Mouse (Mus musculus) heart, adult 2 months (tissue): ENCODE measurements around the gene Ccdc167. TPM values are rescaled to one million over a fixed set of nuclear protein-coding genes. Genes with fewer than 3 reads are reported as not detected.

Source experiments
- DNase-seq, 2 experiments: peaks; one replicate each; pipeline ENCODE4 v3.0.0; 2021
- H3K27ac ChIP-seq: fragments of 200-600 bp; 2 replicates; pipeline ENCODE4 v1.8.1; 2022
- H3K27me3 ChIP-seq: fragments of 200-500 bp; 2 replicates; pipeline ENCODE4 v1.6.1; 2012; ENCODE audit warnings: mild to moderate bottlenecking, low read length, inconsistent platforms, mixed read lengths; ENCODE audit not compliant: control insufficient read depth, insufficient read depth
- H3K36me3 ChIP-seq: fragments of 200-500 bp; 2 replicates; pipeline ENCODE4 v1.6.1; 2012; ENCODE audit warnings: low read length, inconsistent platforms; ENCODE audit not compliant: control insufficient read depth, insufficient read depth
- H3K4me1 ChIP-seq: fragments of 200-500 bp; 2 replicates; pipeline ENCODE4 v1.6.1; 2011; ENCODE audit warnings: low read length; ENCODE audit not compliant: control insufficient read depth, insufficient read depth
- H3K4me3 ChIP-seq: fragments of 200-600 bp; 2 replicates; pipeline ENCODE4 v1.8.1; 2022
- H3K79me2 ChIP-seq: fragments of 200-500 bp; replicated peaks from 2 replicates; pipeline ENCODE4 v1.6.1; 2012; ENCODE audit warnings: mild to moderate bottlenecking, inconsistent platforms, low read length, moderate library complexity, mixed read lengths; ENCODE audit not compliant: control insufficient read depth, insufficient read depth
- H3K9ac ChIP-seq: fragments of 200-500 bp; 2 replicates; pipeline ENCODE4 v1.6.1; 2012; ENCODE audit warnings: low read depth, mild to moderate bottlenecking, control low read depth, inconsistent platforms, low read length, mixed read lengths
- CTCF ChIP-seq: fragments of 200-600 bp; IDR thresholded peaks from 2 replicates; pipeline ENCODE4 v1.8.1; 2022; ENCODE audit warnings: antibody characterized with exemption, mild to moderate bottlenecking, moderate library complexity
- EP300 ChIP-seq: fragments of 200-500 bp; IDR thresholded peaks from 2 replicates; pipeline ENCODE4 v1.6.1; 2011; ENCODE audit warnings: low read depth, low read length, control low read depth; ENCODE audit not compliant: insufficient read depth
- POLR2A ChIP-seq: fragments of 200-500 bp; IDR thresholded peaks from 2 replicates; pipeline ENCODE4 v1.6.1; 2011; ENCODE audit warnings: mild to moderate bottlenecking, low read depth, low read length, control low read depth; ENCODE audit not compliant: insufficient read depth
- WGBS: fragments of 180-500 bp; shearing (Covaris S2); methylation state at CpG from one replicate; pipeline ENCODE4 v1.1.7; 2018; 5-methylcytosine and 5-hydroxymethylcytosine counted together
- intact Hi-C: fragments of 180-260 bp; cut with DNase I; formaldehyde crosslinking; loops from one replicate; pipeline ENCODE4 v1.15.1; 2025
- polyA plus RNA-seq: library from polyadenylated mRNA; depleted of rRNA; stranded (reverse); fragments of >200 nt; gene quantifications from 2 replicates; pipeline ENCODE4 v1.2.3, GENCODE M21; 2012
- total RNA-seq, 2 experiments: library from RNA; stranded (reverse); gene quantifications; 2 replicates each; pipeline ENCODE4 v1.2.3; 2021

Gene Ccdc167
- total and polyA plus RNA-seq, 3 experiments, result 6.9 to 11.8 (median 11.4) TPM

GRCm38 (mm10) chr17:29756381-29756780 is 39.5 kb upstream of the Ccdc167 start:
- Histone ChIP-seq H3K79me2 (no peaks in the 10 kb centered on the region), H3K36me3 (no peaks in the 10 kb centered on the region), H3K4me3 (no peak overlapping the region), H3K27ac (no peak overlapping the region), H3K4me1 (no peaks in the 10 kb centered on the region), H3K9ac (no peak overlapping the region), H3K27me3 (no peaks in the 10 kb centered on the region)
- WGBS, result 86% methylated on average over 10 of the region's 10 CpGs
- intact Hi-C loops, result no loop called here
- no peak for DNase-seq
- TF ChIP-seq CTCF, result no peak
- no peak for TF ChIP-seq EP300
- no peak for TF ChIP-seq POLR2A

- H3K9ac ChIP-seq, result no peak overlapping the region
- TF ChIP-seq CTCF, result no peak
- no peaks in the 10 kb centered on the region for H3K79me2 ChIP-seq
- no peaks in the 10 kb centered on the region for H3K27me3 ChIP-seq
- H3K36me3 ChIP-seq, result no peaks in the 10 kb centered on the region
- no peaks in the 10 kb centered on the region for H3K4me1 ChIP-seq
- WGBS, result 65% methylated on average over 4 of the region's 4 CpGs
- no peak overlapping the region for H3K27ac ChIP-seq
- intact Hi-C loops, result no loop called here
- DNase-seq, result no peak
- no peak overlapping the region for H3K4me3 ChIP-seq
Observed at GRCm38 (mm10) chr17:29754510-29754909, 37.7 kb upstream of the Ccdc167 start.

GRCm38 (mm10) chr17:29747466-29747865 is 30.6 kb upstream of the Ccdc167 start:
- no peak overlapping the region for H3K27ac ChIP-seq
- TF ChIP-seq POLR2A (no peak), EP300 (no peak), CTCF (no peak)
- no peak overlapping the region for H3K4me3 ChIP-seq
- DNase-seq, result no peak
- no peak overlapping the region for H3K9ac ChIP-seq
- WGBS, result 62% methylated on average over 6 of the region's 6 CpGs
- intact Hi-C loops, result no loop called here
- H3K36me3 ChIP-seq, result no peaks in the 10 kb centered on the region
- no peaks in the 10 kb centered on the region for H3K4me1 ChIP-seq
- no peaks in the 10 kb centered on the region for H3K27me3 ChIP-seq
- no peaks in the 10 kb centered on the region for H3K79me2 ChIP-seq

GRCm38 (mm10) chr17:29737849-29738804 is 21.3 kb upstream of the Ccdc167 start:
- no peak overlapping the region for H3K4me3 ChIP-seq
- no peak for DNase-seq
- no peak overlapping the region for H3K9ac ChIP-seq
- H3K4me1 ChIP-seq, result peaks cover 2% of the 10 kb centered on the region; the same call in 1 of the 2 replicates
- intact Hi-C loops, result no loop called here
- TF ChIP-seq CTCF (0 out of 2 replicates have a peak, but pooled peaks have one; percentile 14), POLR2A (no peak)
- H3K27me3 ChIP-seq, result no peaks in the 10 kb centered on the region
- H3K36me3 ChIP-seq, result no peaks in the 10 kb centered on the region
- 23% methylated on average over 22 of the region's 22 CpGs for WGBS
- no peaks in the 10 kb centered on the region for H3K79me2 ChIP-seq
- no peak overlapping the region for H3K27ac ChIP-seq

- 57% methylated on average over 15 of the region's 15 CpGs for WGBS
- peaks cover 2% of the 10 kb centered on the region; the same call in 1 of the 2 replicates for H3K4me1 ChIP-seq
- TF ChIP-seq POLR2A (no peak), EP300 (no peak), CTCF (no peak)
- no peaks in the 10 kb centered on the region for H3K36me3 ChIP-seq
- H3K4me3 ChIP-seq, result no peak overlapping the region
- intact Hi-C loops, result no loop called here
- no peak for DNase-seq
- no peak overlapping the region for H3K9ac ChIP-seq
- no peaks in the 10 kb centered on the region for H3K79me2 ChIP-seq
- no peaks in the 10 kb centered on the region for H3K27me3 ChIP-seq
- H3K27ac ChIP-seq, result no peak overlapping the region
Observed at GRCm38 (mm10) chr17:29736448-29737014, 19.7 kb upstream of the Ccdc167 start.

- Histone ChIP-seq H3K4me3 (no peak overlapping the region), H3K27me3 (no peaks in the 10 kb centered on the region), H3K36me3 (no peaks in the 10 kb centered on the region), H3K79me2 (no peaks in the 10 kb centered on the region), H3K4me1 (no peaks in the 10 kb centered on the region), H3K27ac (no peak overlapping the region), H3K9ac (no peak overlapping the region)
- 88% methylated on average over 2 of the region's 2 CpGs for WGBS
- no peak for TF ChIP-seq CTCF
- TF ChIP-seq POLR2A, result no peak
- TF ChIP-seq EP300, result no peak
- intact Hi-C loops, result no loop called here
- DNase-seq, result no peak
Observed at GRCm38 (mm10) chr17:29732522-29732921, 15.7 kb upstream of the Ccdc167 start.
